Mouse (Mus musculus): ENCODE measurements around the gene Depdc1b. TPM values are rescaled to one million over a fixed set of nuclear protein-coding genes. Genes with fewer than 3 reads are reported as not detected.

Depdc1b gene
- 1.6 and 1.7 TPM in 2 replicates for polyA plus RNA-seq (2012; rRNA removed)

GRCm38 (mm10) chr13:108315702-108316486 is at the start of gene Depdc1b:
TSS of gene Depdc1b (plus strand) at chr13:108316332.
- Histone ChIP-seq H3K36me3 (ENCODE audit: control insufficient read depth, insufficient read depth, low read length) (no peaks in the 10 kb centered on the region), H3K27me3 (ENCODE audit: control insufficient read depth, insufficient read depth, low read length) (no peaks in the 10 kb centered on the region), H3K4me3 (ENCODE audit: extremely low read depth, insufficient read depth, insufficient read length) (peak within 1 kb of the TSS; percentile 92), H3K4me1 (ENCODE audit: control insufficient read depth, insufficient read depth, insufficient read length) (0 out of 2 replicates have a peak, but pooled peaks cover 2% of the 10 kb centered on the region), H3K27ac (ENCODE audit: insufficient read depth, low read length) (peak within 1 kb of the TSS; percentile 86)
- TF ChIP-seq CTCF (IDR thresholded peaks at IDR 0.05; ENCODE audit: extremely low read depth, insufficient read depth, insufficient read length, insufficient replicate concordance) (no peak), POLR2A (IDR thresholded peaks at IDR 0.05; ENCODE audit: low read depth, low read length) (no peak)
- peak; percentile 71 to 93 for DNase-seq (ENCODE audit: low read depth in 1 of 2, low spot score in 2 of 2)
- under 1% methylated on average over 48 of the region's 48 CpGs for WGBS

GRCm38 (mm10) chr13:108267841-108268634 is 48.1 kb upstream of the Depdc1b start:
- TF ChIP-seq POLR2A (IDR thresholded peaks at IDR 0.05; ENCODE audit: low read depth, low read length): no peak
- no peak for TF ChIP-seq CTCF (IDR thresholded peaks at IDR 0.05; ENCODE audit: extremely low read depth, insufficient read depth, insufficient read length, insufficient replicate concordance)
- DNase-seq (ENCODE audit: low read depth in 1 of 2, low spot score in 2 of 2): no peak
- 51% methylated on average over 9 of the region's 9 CpGs for WGBS
- no peaks in the 10 kb centered on the region for H3K4me1 ChIP-seq (ENCODE audit: control insufficient read depth, insufficient read depth, insufficient read length)
- H3K36me3 ChIP-seq (ENCODE audit: control insufficient read depth, insufficient read depth, low read length): no peaks in the 10 kb centered on the region
- H3K4me3 ChIP-seq (ENCODE audit: extremely low read depth, insufficient read depth, insufficient read length): no peak overlapping the region
- no peaks in the 10 kb centered on the region for H3K27me3 ChIP-seq (ENCODE audit: control insufficient read depth, insufficient read depth, low read length)
- H3K27ac ChIP-seq (ENCODE audit: insufficient read depth, low read length): no peak overlapping the region

DNA sequence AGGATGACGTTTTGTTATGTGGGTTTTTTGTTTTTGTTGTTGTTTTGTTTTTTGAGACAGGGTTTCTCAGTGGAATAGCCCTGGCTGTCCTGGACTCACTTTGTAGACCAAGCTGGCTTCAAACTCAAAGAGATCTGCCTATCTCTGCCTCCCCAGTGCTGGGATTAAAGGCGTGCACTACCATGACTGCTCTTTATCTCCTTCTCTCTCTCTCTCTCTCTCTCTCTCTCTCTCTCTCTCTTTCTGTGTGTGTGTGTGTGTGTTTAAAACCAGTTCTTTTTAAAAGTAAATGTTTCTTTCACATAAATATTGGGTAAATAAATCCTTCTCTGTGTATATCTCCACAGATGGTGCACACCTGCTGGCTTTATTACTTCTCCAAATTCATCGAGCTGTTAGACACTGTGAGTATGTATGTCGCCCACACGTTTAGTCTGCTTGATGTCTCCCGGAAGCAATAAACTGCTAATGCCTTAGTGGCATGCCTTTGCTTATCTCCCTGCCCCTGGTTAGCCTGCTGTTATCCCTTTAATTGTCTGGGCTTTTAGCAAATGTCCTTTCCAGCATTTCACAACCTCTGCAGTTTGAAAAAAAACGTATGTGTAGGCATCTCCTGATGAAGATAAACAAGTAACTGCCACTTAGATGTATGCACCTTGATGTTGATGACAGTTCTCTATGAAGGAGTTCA is 44.5 kb upstream of the Depdc1b start:
- Histone ChIP-seq H3K27me3 (ENCODE audit: control insufficient read depth, insufficient read depth, low read length) (no peaks in the 10 kb centered on the region), H3K36me3 (ENCODE audit: control insufficient read depth, insufficient read depth, low read length) (no peaks in the 10 kb centered on the region), H3K4me1 (ENCODE audit: control insufficient read depth, insufficient read depth, insufficient read length) (no peaks in the 10 kb centered on the region), H3K4me3 (ENCODE audit: extremely low read depth, insufficient read depth, insufficient read length) (no peak overlapping the region), H3K27ac (ENCODE audit: insufficient read depth, low read length) (no peak overlapping the region)
- 59% methylated on average over 7 of the region's 7 CpGs for WGBS
- TF ChIP-seq POLR2A (IDR thresholded peaks at IDR 0.05; ENCODE audit: low read depth, low read length) (no peak), CTCF (IDR thresholded peaks at IDR 0.05; ENCODE audit: extremely low read depth, insufficient read depth, insufficient read length, insufficient replicate concordance) (no peak)
- DNase-seq (ENCODE audit: low read depth in 1 of 2, low spot score in 2 of 2): no peak

DNA sequence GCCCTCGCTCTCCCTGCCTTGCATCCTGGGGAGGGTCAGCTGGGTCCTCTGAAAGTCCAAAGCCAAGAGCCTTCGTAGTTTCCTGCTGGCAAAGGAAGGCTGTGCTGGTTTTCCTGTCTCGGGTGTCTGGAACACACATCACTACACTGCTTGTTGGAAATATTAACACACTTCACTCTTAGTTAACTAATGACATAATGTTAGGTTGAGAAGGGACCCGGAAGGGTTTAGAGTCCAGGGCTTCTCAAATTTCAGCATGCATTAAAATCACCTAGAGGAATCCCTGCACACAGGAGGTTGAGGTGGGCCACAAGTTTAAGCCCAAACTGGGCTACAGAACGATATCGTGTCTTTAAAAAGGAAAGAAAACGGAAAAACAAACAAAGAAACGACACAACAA is 43.8 kb upstream of the Depdc1b start:
- no peak overlapping the region for H3K27ac ChIP-seq (ENCODE audit: insufficient read depth, low read length)
- no peaks in the 10 kb centered on the region for H3K27me3 ChIP-seq (ENCODE audit: control insufficient read depth, insufficient read depth, low read length)
- no peak overlapping the region for H3K4me3 ChIP-seq (ENCODE audit: extremely low read depth, insufficient read depth, insufficient read length)
- no peak for DNase-seq (ENCODE audit: low read depth in 1 of 2, low spot score in 2 of 2)
- TF ChIP-seq POLR2A (IDR thresholded peaks at IDR 0.05; ENCODE audit: low read depth, low read length) (no peak), CTCF (IDR thresholded peaks at IDR 0.05; ENCODE audit: extremely low read depth, insufficient read depth, insufficient read length, insufficient replicate concordance) (no peak)
- 84% methylated on average over 8 of the region's 8 CpGs for WGBS
- H3K4me1 ChIP-seq (ENCODE audit: control insufficient read depth, insufficient read depth, insufficient read length): no peaks in the 10 kb centered on the region
- H3K36me3 ChIP-seq (ENCODE audit: control insufficient read depth, insufficient read depth, low read length): no peaks in the 10 kb centered on the region

GRCm38 (mm10) chr13:108273034-108273433 is 43.1 kb upstream of the Depdc1b start:
- Histone ChIP-seq H3K27ac (ENCODE audit: insufficient read depth, low read length) (no peak overlapping the region), H3K4me1 (ENCODE audit: control insufficient read depth, insufficient read depth, insufficient read length) (no peaks in the 10 kb centered on the region), H3K36me3 (ENCODE audit: control insufficient read depth, insufficient read depth, low read length) (no peaks in the 10 kb centered on the region), H3K4me3 (ENCODE audit: extremely low read depth, insufficient read depth, insufficient read length) (no peak overlapping the region), H3K27me3 (ENCODE audit: control insufficient read depth, insufficient read depth, low read length) (no peaks in the 10 kb centered on the region)
- WGBS: 85% methylated on average over 15 of the region's 15 CpGs
- DNase-seq (ENCODE audit: low read depth in 1 of 2, low spot score in 2 of 2): no peak
- no peak for TF ChIP-seq POLR2A (IDR thresholded peaks at IDR 0.05; ENCODE audit: low read depth, low read length)
- no peak for TF ChIP-seq CTCF (IDR thresholded peaks at IDR 0.05; ENCODE audit: extremely low read depth, insufficient read depth, insufficient read length, insufficient replicate concordance)

DNA sequence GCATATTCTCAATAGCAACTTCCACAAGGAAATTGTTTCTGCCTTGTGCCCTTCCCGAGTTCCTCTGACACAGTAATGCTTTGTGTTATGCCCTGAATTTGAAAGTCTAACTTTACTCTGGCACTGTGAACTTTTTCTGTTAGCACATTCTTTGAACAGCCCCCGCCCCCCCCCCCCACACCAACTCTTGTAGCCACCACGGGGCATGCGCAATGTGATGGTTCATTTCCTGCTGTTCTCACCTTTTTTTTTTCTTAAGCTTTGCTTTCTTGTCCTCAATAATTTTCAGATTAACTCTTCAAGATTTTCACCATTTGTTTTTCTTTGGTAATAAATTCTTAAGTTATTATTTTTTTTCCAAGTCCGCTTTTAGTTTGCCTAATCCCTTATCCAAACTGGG is 42.7 kb upstream of the Depdc1b start:
- Histone ChIP-seq H3K36me3 (ENCODE audit: control insufficient read depth, insufficient read depth, low read length) (no peaks in the 10 kb centered on the region), H3K4me3 (ENCODE audit: extremely low read depth, insufficient read depth, insufficient read length) (no peak overlapping the region), H3K4me1 (ENCODE audit: control insufficient read depth, insufficient read depth, insufficient read length) (no peaks in the 10 kb centered on the region), H3K27ac (ENCODE audit: insufficient read depth, low read length) (no peak overlapping the region), H3K27me3 (ENCODE audit: control insufficient read depth, insufficient read depth, low read length) (no peaks in the 10 kb centered on the region)
- 42% methylated on average over 5 of the region's 5 CpGs for WGBS
- peak in 1 of 2 experiments; percentile 11 for DNase-seq (ENCODE audit: low read depth in 1 of 2, low spot score in 2 of 2)
- TF ChIP-seq POLR2A (IDR thresholded peaks at IDR 0.05; ENCODE audit: low read depth, low read length) (no peak), CTCF (IDR thresholded peaks at IDR 0.05; ENCODE audit: extremely low read depth, insufficient read depth, insufficient read length, insufficient replicate concordance) (no peak)

Data from spleen, adult 2 months (tissue).